Mouse (Mus musculus) ES-E14 (cell line): ENCODE results near the gene Ipcef1. TPM values are rescaled to one million over a fixed set of nuclear protein-coding genes. Genes with fewer than 3 reads are reported as not detected.

Experiments used
- DNase-seq: peaks from one replicate; pipeline ENCODE4 v3.0.0-alpha.2; 2013; ENCODE audit warnings: low read depth, low spot score
- H3K27ac ChIP-seq: 2 replicates; pipeline ENCODE4 v1.5.1; 2012; ENCODE audit warnings: low read depth, mild to moderate bottlenecking, low read length, moderate library complexity, mixed read lengths; ENCODE audit not compliant: poor library complexity, insufficient read depth, severe bottlenecking
- H3K36me3 ChIP-seq: 2 replicates; pipeline ENCODE4 v1.6.1; 2012; ENCODE audit warnings: mild to moderate bottlenecking, low read length, moderate library complexity, mixed read lengths; ENCODE audit not compliant: control insufficient read depth, poor library complexity, insufficient read depth, severe bottlenecking
- H3K4me1 ChIP-seq, 2 experiments: fragments of 150-350 bp in 1 of 2; sonication (generic) in 1 of 2; 2 replicates each; pipeline ENCODE4 v1.6.1; 2012; ENCODE audit warnings: low read length in 2 of 2, mild to moderate bottlenecking in 1 of 2, mixed read lengths in 1 of 2; ENCODE audit not compliant: control insufficient read depth in 2 of 2, insufficient read depth in 2 of 2, poor library complexity in 1 of 2
- H3K4me3 ChIP-seq, 2 experiments: fragments of 150-350 bp in 1 of 2; sonication (generic) in 1 of 2; 2 replicates each; pipeline ENCODE4 v1.5.1; 2012; ENCODE audit warnings: low read length in 2 of 2, low read depth in 1 of 2, mild to moderate bottlenecking in 1 of 2, mixed read lengths in 1 of 2; ENCODE audit not compliant: insufficient read depth in 1 of 2, poor library complexity in 1 of 2, severe bottlenecking in 1 of 2
- H3K9ac ChIP-seq: 2 replicates; pipeline ENCODE4 v1.6.1; 2012; ENCODE audit warnings: low read depth, mild to moderate bottlenecking, low read length, mixed read lengths; ENCODE audit not compliant: poor library complexity, insufficient read depth, severe bottlenecking
- H3K9me3 ChIP-seq: fragments of 150-350 bp; sonication (generic); 2 replicates; pipeline ENCODE4 v1.6.1; 2012; ENCODE audit warnings: low read depth, mild to moderate bottlenecking, low read length; ENCODE audit not compliant: control insufficient read depth, insufficient read depth
- CHD2 ChIP-seq: IDR thresholded peaks from 2 replicates; pipeline ENCODE4 v1.6.1; 2014; ENCODE audit warnings: mild to moderate bottlenecking, low read depth, low read length, inconsistent platforms
- HCFC1 ChIP-seq: IDR thresholded peaks from 2 replicates; pipeline ENCODE4 v1.6.1; 2012; ENCODE audit warnings: low read length, inconsistent platforms, borderline replicate concordance; ENCODE audit not compliant: insufficient read depth
- MAFK ChIP-seq: IDR thresholded peaks from 2 replicates; pipeline ENCODE4 v1.6.1; 2014; ENCODE audit warnings: mild to moderate bottlenecking, low read depth, low read length, inconsistent platforms; ENCODE audit not compliant: insufficient read depth
- ZC3H11A ChIP-seq: IDR thresholded peaks from 2 replicates; pipeline ENCODE4 v1.6.1; 2012; ENCODE audit warnings: low read depth, mild to moderate bottlenecking, inconsistent platforms, low read length, borderline replicate concordance
- ZNF384 ChIP-seq: IDR thresholded peaks from 2 replicates; pipeline ENCODE4 v1.6.1; 2012; ENCODE audit warnings: low read depth, low read length, inconsistent platforms
- in situ Hi-C, 2 experiments: fragments of 600-800 bp; cut with MboI; formaldehyde crosslinking; loops; one replicate each; pipeline ENCODE4 v1.15.1; 2025; ENCODE audit warnings: low sequenced_read_pairs in 2 of 2, inconsistent platforms in 1 of 2; ENCODE audit not compliant: unreplicated experiment in 2 of 2
- total RNA-seq: library from RNA; depleted of rRNA; stranded (reverse); fragments of 300-350 nt; gene quantifications from 2 replicates; pipeline ENCODE4 v1.2.3, GENCODE M21; 2012

The Ipcef1 gene
- total RNA-seq, 1 experiment: 0.13 TPM

DNA sequence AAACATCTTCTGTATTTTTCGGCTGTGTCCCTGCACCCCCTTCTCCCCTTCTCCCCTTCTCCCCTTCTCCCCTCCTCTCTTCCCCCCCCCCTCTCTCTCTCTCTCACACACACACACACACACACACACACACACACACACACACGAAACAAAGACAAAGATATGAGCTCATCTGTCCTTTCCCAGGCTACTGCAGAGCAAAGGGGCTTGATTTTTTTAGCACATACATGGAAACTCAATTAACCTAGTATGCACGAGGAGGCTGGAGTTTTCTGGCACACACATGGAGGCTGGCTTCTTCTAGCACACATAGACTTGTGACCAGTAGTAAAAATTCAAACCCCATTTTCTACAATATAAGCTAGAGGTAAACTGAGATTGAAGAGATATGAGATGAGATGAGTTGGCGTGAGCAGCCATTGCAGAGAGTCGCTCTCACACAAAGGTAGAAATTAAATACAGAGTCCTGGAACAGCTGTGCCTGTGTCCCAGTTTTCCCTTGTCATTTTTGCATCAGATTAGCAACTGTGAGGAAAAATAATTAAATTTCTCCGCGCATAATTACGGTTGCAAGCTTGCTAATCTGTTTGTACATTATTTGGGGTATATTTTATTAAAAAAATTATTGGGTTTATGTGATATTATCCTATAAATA, 84.6 kb downstream of the Ipcef1 start:
- Histone ChIP-seq H3K36me3 (no peaks in the 10 kb centered on the region), H3K27ac (no peak overlapping the region), H3K4me3 (no peak overlapping the region), H3K4me1 (no peaks in the 10 kb centered on the region), H3K9ac (no peak overlapping the region), H3K9me3 (no peaks in the 10 kb centered on the region)
- TF ChIP-seq MAFK: no peak
- TF ChIP-seq HCFC1: no peak
- in situ Hi-C loops: no loop called here
- DNase-seq: no peak

GRCm38 (mm10) chr10:6958791-6959190, 93.5 kb downstream of the Ipcef1 start:
- in situ Hi-C loops: no loop called here
- no peaks in the 10 kb centered on the region for H3K4me1 ChIP-seq
- H3K9ac ChIP-seq: no peak overlapping the region
- no peak for DNase-seq
- no peak for TF ChIP-seq HCFC1
- H3K9me3 ChIP-seq: no peaks in the 10 kb centered on the region
- no peak overlapping the region for H3K27ac ChIP-seq
- H3K4me3 ChIP-seq: no peak overlapping the region
- H3K36me3 ChIP-seq: no peaks in the 10 kb centered on the region

DNA sequence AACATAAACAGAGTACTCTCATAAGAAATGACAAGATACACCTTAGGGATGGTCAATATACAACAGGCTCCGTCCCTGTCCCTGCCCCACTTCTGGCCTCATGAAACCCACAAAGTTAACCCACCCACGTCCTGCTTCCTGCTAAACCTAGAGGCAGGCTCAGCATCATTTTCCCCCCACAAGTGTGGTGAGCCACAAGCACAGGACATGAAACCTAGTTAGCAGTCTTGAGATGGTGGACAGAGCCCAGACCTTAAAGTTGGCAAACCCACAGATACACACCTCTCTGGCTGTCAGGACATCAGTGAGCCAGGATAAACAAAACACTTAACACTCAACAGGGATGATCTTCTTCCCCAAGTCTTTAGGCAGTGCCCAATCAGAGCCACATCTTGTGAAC, 95.9 kb downstream of the Ipcef1 start:
- Histone ChIP-seq H3K9ac (no peak overlapping the region), H3K27ac (no peak overlapping the region), H3K4me1 (no peaks in the 10 kb centered on the region), H3K9me3 (no peaks in the 10 kb centered on the region), H3K4me3 (no peak overlapping the region), H3K36me3 (no peaks in the 10 kb centered on the region)
- DNase-seq: no peak
- in situ Hi-C loops: no loop called here
- TF ChIP-seq MAFK (no peak), HCFC1 (no peak), ZNF384 (no peak), ZC3H11A (no peak)

DNA sequence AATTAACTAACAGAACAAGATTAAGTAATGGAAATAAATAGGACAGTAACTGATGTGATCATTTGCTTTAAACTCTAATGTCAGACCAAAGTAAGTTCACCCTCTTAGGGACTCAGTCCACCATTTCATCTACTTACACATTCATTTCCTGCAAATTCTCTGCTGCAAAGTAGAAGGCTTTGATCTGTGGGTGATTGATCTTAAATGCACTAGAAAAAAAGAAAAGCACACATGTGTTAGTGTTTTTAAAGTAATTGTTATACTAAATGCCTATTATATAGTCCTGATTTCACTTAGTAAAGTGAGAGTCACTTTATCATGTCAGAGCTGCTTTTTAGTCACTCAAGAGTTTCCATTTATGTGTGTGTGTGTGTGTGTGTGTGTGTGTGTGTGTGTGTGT, 97.7 kb downstream of the Ipcef1 start:
- H3K36me3 ChIP-seq: no peaks in the 10 kb centered on the region
- no peaks in the 10 kb centered on the region for H3K9me3 ChIP-seq
- no peak for DNase-seq
- in situ Hi-C loops: no loop called here
- H3K4me3 ChIP-seq: no peak overlapping the region
- no peak overlapping the region for H3K9ac ChIP-seq
- H3K4me1 ChIP-seq: no peaks in the 10 kb centered on the region
- no peak for TF ChIP-seq ZNF384
- no peak for TF ChIP-seq MAFK
- TF ChIP-seq CHD2: no peak
- TF ChIP-seq ZC3H11A: no peak
- TF ChIP-seq HCFC1: no peak
- no peak overlapping the region for H3K27ac ChIP-seq

DNA sequence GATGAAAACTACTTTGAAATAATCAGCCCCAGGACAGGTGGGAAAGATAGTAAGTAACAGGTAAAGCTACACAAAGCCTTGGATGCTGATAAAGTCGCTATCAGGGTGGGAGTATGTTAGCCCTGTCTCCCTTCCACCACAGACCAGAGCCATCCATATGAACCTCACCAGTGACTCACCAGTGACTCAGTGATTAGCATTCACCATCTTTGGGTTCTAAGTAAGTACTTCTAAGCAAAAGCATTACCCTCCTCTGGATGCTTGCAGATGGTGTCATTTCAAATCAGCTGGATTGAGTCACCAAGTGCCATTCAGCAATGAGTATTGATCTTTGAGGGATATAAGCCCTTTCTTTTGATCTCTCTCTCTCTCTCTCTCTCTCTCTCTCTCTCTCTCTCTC, 99.2 kb downstream of the Ipcef1 start:
- Histone ChIP-seq H3K36me3 (no peaks in the 10 kb centered on the region), H3K9ac (no peak overlapping the region), H3K4me1 (no peaks in the 10 kb centered on the region), H3K27ac (no peak overlapping the region), H3K9me3 (no peaks in the 10 kb centered on the region), H3K4me3 (no peak overlapping the region)
- in situ Hi-C loops: no loop called here
- DNase-seq: no peak
- no peak for TF ChIP-seq ZC3H11A
- TF ChIP-seq HCFC1: no peak
- TF ChIP-seq MAFK: no peak
- TF ChIP-seq CHD2: no peak
- TF ChIP-seq ZNF384: no peak
